Mouse (Mus musculus): Measurements from ENCODE around the gene Cdk6. TPM values are rescaled to one million over a fixed set of nuclear protein-coding genes. Genes with fewer than 3 reads are reported as not detected.

The Cdk6 gene
- total and polyA plus RNA-seq, 3 experiments, result 79.0 to 318 (median 197) TPM

DNA sequence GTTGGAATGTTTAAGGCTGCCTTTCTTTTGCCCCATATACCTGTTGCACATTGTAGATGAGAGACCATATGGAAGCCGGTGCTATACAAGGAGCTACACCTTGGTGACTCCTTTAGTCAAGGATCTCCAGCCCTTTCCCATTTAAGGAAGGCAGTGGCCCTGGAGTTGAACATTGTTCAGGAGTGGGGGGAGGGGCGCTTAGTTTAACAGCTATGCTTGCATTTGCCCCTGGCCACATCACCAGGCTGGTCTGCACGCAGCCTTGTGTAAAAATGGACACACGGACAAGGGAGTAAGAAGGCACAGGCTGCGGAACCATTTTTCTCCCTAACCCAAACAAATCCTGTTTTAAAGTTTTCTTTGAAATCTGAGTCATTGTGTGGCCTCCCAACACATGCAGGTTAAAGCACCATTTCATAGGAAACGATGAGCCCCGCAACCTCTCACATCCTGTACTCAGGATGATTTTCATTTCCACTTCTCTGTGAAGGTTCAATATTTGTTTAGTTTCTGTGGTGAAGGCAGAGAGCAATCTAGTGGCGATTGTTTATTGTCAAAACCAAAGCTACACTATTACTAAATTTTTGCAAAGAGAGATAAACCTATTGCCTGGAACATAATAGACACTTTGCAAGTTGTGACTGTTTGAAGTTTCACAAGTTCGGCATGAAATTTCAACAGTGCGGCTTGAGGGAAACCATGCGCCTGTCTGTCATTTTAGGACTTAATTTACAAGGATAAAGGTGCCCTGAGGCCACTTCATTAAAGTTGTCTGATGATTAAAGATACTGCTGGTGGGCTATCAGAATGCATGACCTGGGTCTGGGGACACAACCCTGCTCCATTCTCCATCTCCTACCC is 121.8 kb downstream of the Cdk6 start:
- no peak overlapping the region for H3K27ac ChIP-seq (ENCODE audit: control insufficient read depth, low read depth, low read length)
- no peaks in the 10 kb centered on the region; a peak in 1 of 4 replicates for H3K4me1 ChIP-seq (ENCODE audit: control insufficient read depth in 1 of 2, insufficient read depth in 2 of 2, low read length in 2 of 2)
- peaks cover 0 to 40% of the 10 kb centered on the region in 2 experiments; a peak in 3 of 4 replicates for H3K36me3 ChIP-seq (ENCODE audit: control insufficient read depth in 1 of 2, insufficient read depth in 2 of 2, low read length in 2 of 2)

DNA sequence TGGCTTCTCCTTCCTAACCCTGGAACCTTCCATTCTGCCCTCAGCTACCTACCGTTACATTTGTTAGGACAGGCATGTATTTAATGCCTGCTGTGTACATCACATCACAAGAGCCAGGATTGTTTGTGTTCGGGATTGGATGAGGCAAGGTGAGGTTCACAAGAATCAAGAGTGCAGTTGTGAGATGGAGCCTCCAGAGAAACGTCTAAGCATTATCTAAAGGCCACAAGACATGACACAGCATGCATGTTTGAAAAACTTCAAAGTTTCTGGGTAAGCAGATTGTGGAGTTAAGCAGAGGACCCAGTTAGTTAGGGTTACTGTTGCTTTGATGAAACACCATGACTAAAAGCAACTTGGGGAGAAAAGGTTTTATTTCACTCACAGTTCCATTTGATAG is 122.5 kb downstream of the Cdk6 start:
- TF ChIP-seq CHD2 (IDR thresholded peaks at IDR 0.05; ENCODE audit: low read length) (no peak), TAL1 (IDR thresholded peaks at IDR 0.05; ENCODE audit: low read length) (no peak), MAFK (IDR thresholded peaks at IDR 0.05; ENCODE audit: borderline replicate concordance, low read depth, low read length) (no peak), E2F4 (IDR thresholded peaks at IDR 0.05; ENCODE audit: borderline replicate concordance, low read depth, low read length) (no peak), TCF12 (IDR thresholded peaks at IDR 0.05; ENCODE audit: low read depth, low read length) (no peak), CTCF (IDR thresholded peaks at IDR 0.05 in 2 of 3, conservative IDR thresholded peaks at IDR 0.05 in 1 of 3; ENCODE audit: control insufficient read depth in 1 of 3, insufficient read depth in 1 of 3, low read depth in 2 of 3, low read length in 3 of 3, poor library complexity in 1 of 3, severe bottlenecking in 1 of 3) (no peak), ZC3H11A (IDR thresholded peaks at IDR 0.05; ENCODE audit: low read depth, low read length) (no peak), EP300 (IDR thresholded peaks at IDR 0.05; ENCODE audit: low read depth in 1 of 2, low read length in 2 of 2) (no peak), ZNF384 (IDR thresholded peaks at IDR 0.05; ENCODE audit: low read depth, low read length) (no peak), JUND (IDR thresholded peaks at IDR 0.05; ENCODE audit: low read depth, low read length) (no peak), RAD21 (IDR thresholded peaks at IDR 0.05; ENCODE audit: low read depth, low read length) (no peak), USF2 (IDR thresholded peaks at IDR 0.05; ENCODE audit: borderline replicate concordance in 1 of 2, insufficient read depth in 1 of 2, low read depth in 1 of 2, low read length in 2 of 2) (no peak), MEF2A (IDR thresholded peaks at IDR 0.05; ENCODE audit: extremely low read depth, insufficient replicate concordance, low read depth, low read length, poor library complexity, severe bottlenecking) (no peak), HCFC1 (IDR thresholded peaks at IDR 0.05; ENCODE audit: low read depth, low read length) (no peak)
- no peak overlapping the region for H3K9ac ChIP-seq (ENCODE audit: control insufficient read depth, low read depth, low read length, poor library complexity, severe bottlenecking)
- H3K27ac ChIP-seq (ENCODE audit: control insufficient read depth, low read depth, low read length), result no peak overlapping the region
- H3K79me2 ChIP-seq (ENCODE audit: control insufficient read depth, insufficient read depth, low read length, poor library complexity), result peaks cover 22% of the 10 kb centered on the region
- peak; percentile 15 for DNase-seq (ENCODE audit: low read depth, low spot score)
- H3K4me1 ChIP-seq (ENCODE audit: control insufficient read depth in 1 of 2, insufficient read depth in 2 of 2, low read length in 2 of 2), result no peaks in the 10 kb centered on the region; a peak in 1 of 4 replicates
- H3K9me3 ChIP-seq (replicated peaks; ENCODE audit: insufficient read depth, low read length), result no peaks in the 10 kb centered on the region
- H3K27me3 ChIP-seq (ENCODE audit: control insufficient read depth in 1 of 2, insufficient read depth in 2 of 2, low read length in 2 of 2), result no peaks in the 10 kb centered on the region
- H3K4me3 ChIP-seq (ENCODE audit: control insufficient read depth in 1 of 2, insufficient read depth in 1 of 2, low read depth in 2 of 2, low read length in 2 of 2), result no peak overlapping the region
- H3K36me3 ChIP-seq (ENCODE audit: control insufficient read depth in 1 of 2, insufficient read depth in 2 of 2, low read length in 2 of 2), result peaks cover 0 to 45% of the 10 kb centered on the region in 2 experiments; a peak in 3 of 4 replicates

More for the DNA sequence above, 121.8 kb downstream of the Cdk6 start:
- Histone ChIP-seq H3K4me3 (ENCODE audit: control insufficient read depth in 1 of 2, insufficient read depth in 1 of 2, low read depth in 2 of 2, low read length in 2 of 2) (no peak overlapping the region), H3K9ac (ENCODE audit: control insufficient read depth, low read depth, low read length, poor library complexity, severe bottlenecking) (no peak overlapping the region), H3K79me2 (ENCODE audit: control insufficient read depth, insufficient read depth, low read length, poor library complexity) (peaks cover 22% of the 10 kb centered on the region), H3K27me3 (ENCODE audit: control insufficient read depth in 1 of 2, insufficient read depth in 2 of 2, low read length in 2 of 2) (no peaks in the 10 kb centered on the region), H3K9me3 (replicated peaks; ENCODE audit: insufficient read depth, low read length) (no peaks in the 10 kb centered on the region)
- TF ChIP-seq NELFE (IDR thresholded peaks at IDR 0.05; ENCODE audit: low read depth, low read length) (no peak), USF2 (IDR thresholded peaks at IDR 0.05; ENCODE audit: borderline replicate concordance in 1 of 2, insufficient read depth in 1 of 2, low read depth in 1 of 2, low read length in 2 of 2) (no peak), POLR2A (IDR thresholded peaks at IDR 0.05; ENCODE audit: control insufficient read depth in 1 of 2, insufficient read depth in 1 of 2, low read depth in 1 of 2, low read length in 2 of 2, poor library complexity in 1 of 2) (no peak), KAT2A (conservative IDR thresholded peaks at IDR 0.05; ENCODE audit: low read depth, low read length) (no peak), ELF1 (IDR thresholded peaks at IDR 0.05; ENCODE audit: low read depth, low read length) (no peak), MXI1 (IDR thresholded peaks at IDR 0.05; ENCODE audit: low read depth, low read length) (no peak)
- DNase-seq (ENCODE audit: low read depth, low spot score), result peak; percentile 3
